Mouse (Mus musculus): ENCODE data around the gene Pon1. TPM values are rescaled to one million over a fixed set of nuclear protein-coding genes. Genes with fewer than 3 reads are reported as not detected.

Gene Pon1
- total and polyA plus RNA-seq, 3 experiments, result not detected

DNA sequence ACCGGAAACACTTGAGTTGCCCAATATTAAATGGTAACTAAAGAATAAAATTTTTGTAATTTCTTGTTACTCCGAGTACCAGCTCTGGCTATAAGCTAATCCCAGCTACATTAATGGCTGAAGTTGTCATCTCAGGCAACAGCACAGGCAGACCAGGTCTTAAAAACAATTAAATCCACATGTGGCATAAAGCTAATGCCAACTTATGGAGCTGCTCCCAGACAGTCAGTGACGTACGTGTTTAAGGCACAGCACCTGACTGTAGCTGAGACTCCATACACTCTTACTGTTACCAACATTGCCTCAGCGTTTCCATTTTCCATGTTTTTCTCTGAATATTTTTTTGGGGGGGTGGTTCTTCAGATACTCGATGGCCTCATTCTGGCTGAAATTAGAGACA, 14.6 kb downstream of the Pon1 start:
- Histone ChIP-seq H3K9ac (ENCODE audit: control insufficient read depth, low read depth, low read length, poor library complexity, severe bottlenecking) (no peak overlapping the region), H3K27me3 (ENCODE audit: control insufficient read depth in 1 of 2, insufficient read depth in 2 of 2, low read length in 2 of 2) (peaks cover 6% of the 10 kb centered on the region in 2 experiments), H3K9me3 (replicated peaks; ENCODE audit: insufficient read depth, low read length) (no peaks in the 10 kb centered on the region), H3K36me3 (ENCODE audit: control insufficient read depth in 1 of 2, insufficient read depth in 2 of 2, low read length in 2 of 2) (no peaks in the 10 kb centered on the region), H3K27ac (ENCODE audit: control insufficient read depth, low read depth, low read length) (no peak overlapping the region), H3K79me2 (ENCODE audit: control insufficient read depth, insufficient read depth, low read length, poor library complexity) (no peaks in the 10 kb centered on the region), H3K4me1 (ENCODE audit: control insufficient read depth in 1 of 2, insufficient read depth in 2 of 2, low read length in 2 of 2) (no peaks in the 10 kb centered on the region), H3K4me3 (ENCODE audit: control insufficient read depth in 1 of 2, insufficient read depth in 1 of 2, low read depth in 2 of 2, low read length in 2 of 2) (no peak overlapping the region)
- TF ChIP-seq ELF1 (IDR thresholded peaks at IDR 0.05; ENCODE audit: low read depth, low read length), result no peak
- TF ChIP-seq USF2 (IDR thresholded peaks at IDR 0.05; ENCODE audit: borderline replicate concordance in 1 of 2, insufficient read depth in 1 of 2, low read depth in 1 of 2, low read length in 2 of 2), result no peak
- TF ChIP-seq ZC3H11A (IDR thresholded peaks at IDR 0.05; ENCODE audit: low read depth, low read length), result no peak
- no peak for TF ChIP-seq E2F4 (IDR thresholded peaks at IDR 0.05; ENCODE audit: borderline replicate concordance, low read depth, low read length)
- TF ChIP-seq MAZ (IDR thresholded peaks at IDR 0.05; ENCODE audit: low read depth, low read length), result no peak
- no peak for TF ChIP-seq KAT2A (conservative IDR thresholded peaks at IDR 0.05; ENCODE audit: low read depth, low read length)
- TF ChIP-seq SIN3A (IDR thresholded peaks at IDR 0.05; ENCODE audit: low read length), result no peak
- TF ChIP-seq MYB (IDR thresholded peaks at IDR 0.05; ENCODE audit: low read depth, low read length), result no peak
- TF ChIP-seq TAL1 (IDR thresholded peaks at IDR 0.05; ENCODE audit: low read length), result no peak
- TF ChIP-seq POLR2A (IDR thresholded peaks at IDR 0.05; ENCODE audit: control insufficient read depth in 1 of 2, insufficient read depth in 1 of 2, low read depth in 1 of 2, low read length in 2 of 2, poor library complexity in 1 of 2), result no peak
- TF ChIP-seq POLR2AphosphoS2 (IDR thresholded peaks at IDR 0.05; ENCODE audit: low read length), result no peak
- TF ChIP-seq NRF1 (IDR thresholded peaks at IDR 0.05; ENCODE audit: insufficient read depth, low read depth, low read length, poor library complexity, severe bottlenecking), result no peak
- TF ChIP-seq ZMIZ1 (IDR thresholded peaks at IDR 0.05; ENCODE audit: low read depth, low read length), result no peak
- TF ChIP-seq BHLHE40 (IDR thresholded peaks at IDR 0.05; ENCODE audit: borderline replicate concordance, low read depth, low read length), result no peak
- TF ChIP-seq TBP (IDR thresholded peaks at IDR 0.05; ENCODE audit: low read depth, low read length), result no peak
- TF ChIP-seq HCFC1 (IDR thresholded peaks at IDR 0.05; ENCODE audit: low read depth, low read length), result no peak
- TF ChIP-seq CTCF (IDR thresholded peaks at IDR 0.05 in 2 of 3, conservative IDR thresholded peaks at IDR 0.05 in 1 of 3; ENCODE audit: control insufficient read depth in 1 of 3, insufficient read depth in 1 of 3, low read depth in 2 of 3, low read length in 3 of 3, poor library complexity in 1 of 3, severe bottlenecking in 1 of 3), result no peak
- no peak for TF ChIP-seq MEF2A (IDR thresholded peaks at IDR 0.05; ENCODE audit: extremely low read depth, insufficient replicate concordance, low read depth, low read length, poor library complexity, severe bottlenecking)
- TF ChIP-seq EP300 (IDR thresholded peaks at IDR 0.05; ENCODE audit: low read depth in 1 of 2, low read length in 2 of 2), result no peak
- no peak for DNase-seq (ENCODE audit: low read depth, low spot score)
